Comparison of ENCODE assay signal across 12 mouse cellular contexts in genomic region chr9:118937515-118937914, GRCm38 (mm10). TPM values are rescaled to one million over a fixed set of nuclear protein-coding genes. Genes with fewer than 3 reads are reported as not detected.
A peak's percentile ranks its signal among the peaks of the same experiment; 100 is the strongest.
DNase-seq lines count a peak whose midpoint lies in the region; ATAC-seq and TF ChIP-seq lines count a peak whose summit lies in the region.
"Had no signal": no experiment of that assay in that cellular context is flagged by ENCODE, and none has a peak within 500 bp of the region (broad histone marks: within the 10 kb centered on the region; RNA-seq: fewer than 3 reads in every experiment).

No protein-coding gene starts in this region.

- 59% methylated on average over 3 of the region's 3 CpGs for WGBS in forebrain, postnatal 0 days
- WGBS in forebrain, embryonic 13.5 days, result 66% methylated on average over 3 of the region's 3 CpGs
- 31% methylated on average over 3 of the region's 3 CpGs for WGBS in heart, embryonic 10.5 days
- 43% methylated on average over 3 of the region's 3 CpGs for WGBS in kidney, embryonic 14.5 days
- WGBS in hindbrain, embryonic 12.5 days, result 44% methylated on average over 3 of the region's 3 CpGs

- no peaks in the 10 kb centered on the region for H3K4me1 ChIP-seq in forebrain, postnatal 0 days (ENCODE audit: insufficient read depth)
- H3K4me1 ChIP-seq in forebrain, embryonic 13.5 days, result peaks cover 13% of the 10 kb centered on the region
- peaks cover 53% of the 10 kb centered on the region for H3K4me1 ChIP-seq in heart, embryonic 10.5 days
- H3K4me1 ChIP-seq in kidney, embryonic 14.5 days (ENCODE audit: control insufficient read depth, insufficient read depth, low read length), result peaks cover 49% of the 10 kb centered on the region
- peaks cover 8% of the 10 kb centered on the region for H3K4me1 ChIP-seq in hindbrain, embryonic 12.5 days

- H3K4me3 ChIP-seq in forebrain, postnatal 0 days (ENCODE audit: low read depth, low read length), result no peak overlapping the region
- no peak overlapping the region for H3K4me3 ChIP-seq in forebrain, embryonic 13.5 days
- no peak overlapping the region for H3K4me3 ChIP-seq in heart, embryonic 10.5 days
- no peak overlapping the region for H3K4me3 ChIP-seq in kidney, embryonic 14.5 days (ENCODE audit: low read length)
- H3K4me3 ChIP-seq in hindbrain, embryonic 12.5 days, result no peak overlapping the region
- H3K4me3 ChIP-seq: limb, embryonic 12.5 days; neural tube, embryonic 15.5 days had no signal

- TF ChIP-seq CTCF in forebrain, postnatal 0 days (IDR thresholded peaks at IDR 0.05; ENCODE audit: low read depth), result no peak

- no peaks in the 10 kb centered on the region for H3K27me3 ChIP-seq in forebrain, postnatal 0 days (ENCODE audit: insufficient read depth, low read length)
- no peaks in the 10 kb centered on the region for H3K27me3 ChIP-seq in forebrain, embryonic 13.5 days
- H3K27me3 ChIP-seq in heart, embryonic 10.5 days (ENCODE audit: insufficient read depth, poor library complexity, severe bottlenecking), result no peaks in the 10 kb centered on the region
- no peaks in the 10 kb centered on the region for H3K27me3 ChIP-seq in kidney, embryonic 14.5 days (ENCODE audit: control insufficient read depth, insufficient read depth, low read length)
- no peaks in the 10 kb centered on the region for H3K27me3 ChIP-seq in hindbrain, embryonic 12.5 days
- H3K27me3 ChIP-seq: limb, embryonic 12.5 days; neural tube, embryonic 15.5 days had no signal

- no peak for DNase-seq in forebrain, postnatal 0 days
- peak; percentile 76 for DNase-seq in 3T3-L1 (ENCODE audit: low read depth, low spot score)
- no peak for DNase-seq in heart, embryonic 10.5 days (ENCODE audit: low spot score)
- DNase-seq in thymus, adult 18-20 months, result no peak
- no peak for DNase-seq in ovary, postnatal 10 days (ENCODE audit: low spot score)
- DNase-seq: cerebellum, adult 11-12 months had no signal

- H3K9ac ChIP-seq in forebrain, postnatal 0 days, result no peak overlapping the region
- H3K9ac ChIP-seq in forebrain, embryonic 13.5 days, result no peak overlapping the region
- no peak overlapping the region for H3K9ac ChIP-seq in kidney, embryonic 14.5 days (ENCODE audit: low read depth, low read length)
- no peak overlapping the region for H3K9ac ChIP-seq in hindbrain, embryonic 12.5 days
- H3K9ac ChIP-seq: limb, embryonic 12.5 days; neural tube, embryonic 15.5 days had no signal

- H3K9me3 ChIP-seq in forebrain, postnatal 0 days (ENCODE audit: low read length), result no peaks in the 10 kb centered on the region
- no peaks in the 10 kb centered on the region for H3K9me3 ChIP-seq in forebrain, embryonic 13.5 days (replicated peaks)
- H3K9me3 ChIP-seq in heart, embryonic 10.5 days, result no peaks in the 10 kb centered on the region
- H3K9me3 ChIP-seq in kidney, embryonic 14.5 days (ENCODE audit: control insufficient read depth, low read length), result no peaks in the 10 kb centered on the region
- H3K9me3 ChIP-seq in hindbrain, embryonic 12.5 days (replicated peaks), result no peaks in the 10 kb centered on the region
- H3K9me3 ChIP-seq: limb, embryonic 12.5 days; neural tube, embryonic 15.5 days had no signal

- H3K27ac ChIP-seq in forebrain, postnatal 0 days (ENCODE audit: low read depth, low read length), result no peak overlapping the region
- no peak overlapping the region for H3K27ac ChIP-seq in forebrain, embryonic 13.5 days
- peak overlapping the region; percentile 2; the same call in 1 of the 2 replicates for H3K27ac ChIP-seq in heart, embryonic 10.5 days
- no peak overlapping the region for H3K27ac ChIP-seq in kidney, embryonic 14.5 days (ENCODE audit: low read depth, low read length)
- no peak overlapping the region for H3K27ac ChIP-seq in hindbrain, embryonic 12.5 days
- H3K27ac ChIP-seq: limb, embryonic 12.5 days; macrophage; neural tube, embryonic 15.5 days had no signal

- H3K4me2 ChIP-seq in forebrain, postnatal 0 days (ENCODE audit: low read depth), result no peak overlapping the region
- no peak overlapping the region for H3K4me2 ChIP-seq in forebrain, embryonic 13.5 days
- H3K4me2 ChIP-seq in kidney, embryonic 14.5 days (replicated peaks; ENCODE audit: low read depth, low read length), result no peak overlapping the region
- H3K4me2 ChIP-seq in hindbrain, embryonic 12.5 days (replicated peaks), result no peak overlapping the region
- H3K4me2 ChIP-seq: limb, embryonic 12.5 days; neural tube, embryonic 15.5 days had no signal

- H3K36me3 ChIP-seq in forebrain, postnatal 0 days (ENCODE audit: insufficient read depth), result no peaks in the 10 kb centered on the region
- H3K36me3 ChIP-seq in forebrain, embryonic 13.5 days (ENCODE audit: poor library complexity, severe bottlenecking), result no peaks in the 10 kb centered on the region
- no peaks in the 10 kb centered on the region for H3K36me3 ChIP-seq in heart, embryonic 10.5 days
- peaks cover 6% of the 10 kb centered on the region; the same call in 1 of the 2 replicates for H3K36me3 ChIP-seq in kidney, embryonic 14.5 days (ENCODE audit: control insufficient read depth, insufficient read depth, low read length)
- H3K36me3 ChIP-seq in hindbrain, embryonic 12.5 days, result no peaks in the 10 kb centered on the region

- ATAC-seq in forebrain, postnatal 0 days, result peak; percentile 42
- ATAC-seq in forebrain, embryonic 13.5 days, result no peak
- 0 out of 2 replicates have a peak, but pooled peaks have one; percentile 13 for ATAC-seq in kidney, embryonic 14.5 days (ENCODE audit: low FRiP score, low TSS enrichment)
- ATAC-seq in hindbrain, embryonic 12.5 days (ENCODE audit: low FRiP score), result no peak

RNA-seq across cellular contexts. Expression of gene Ctdspl, which starts 11.3 kb away (rescaled TPM):
- 7.8 and 7.9 TPM in 2 replicates for total RNA-seq in forebrain, postnatal 0 days (2014; rRNA removed)
- 1.9 and 4.6 TPM in 2 replicates for polyA plus RNA-seq in forebrain, postnatal 0 days (2015; fragmentation: Nextera tagmentation; extraction: Ambion mirVana)
- 6.8 and 8.0 TPM in 2 replicates for polyA plus RNA-seq in forebrain, embryonic 13.5 days (2015; fragmentation: Nextera tagmentation; extraction: Ambion mirVana)
- polyA plus RNA-seq in heart, embryonic 10.5 days (2016; fragmentation: Nextera tagmentation; extraction: Ambion mirVana), result 8.8 and 10.2 TPM in 2 replicates
- 25.3 and 31.2 TPM in 2 replicates for polyA plus RNA-seq in kidney, embryonic 14.5 days (2014; fragmentation: Nextera tagmentation; extraction: Ambion mirVana)
- 8.1 and 11.7 TPM in 2 replicates for polyA plus RNA-seq in hindbrain, embryonic 12.5 days (2016; fragmentation: Nextera tagmentation; extraction: Ambion mirVana)

Comparison
In these comparisons a context has a peak if more than half of its experiments do, and no peak if none do; other contexts are left out.
1. ATAC-seq: peak in forebrain, postnatal 0 days (single experiment) and kidney, embryonic 14.5 days (single experiment); none in forebrain, embryonic 13.5 days (single experiment) and hindbrain, embryonic 12.5 days (single experiment).